Mouse (Mus musculus) Patski (cell line): ENCODE results near the gene Orai1. TPM values are rescaled to one million over a fixed set of nuclear protein-coding genes. Genes with fewer than 3 reads are reported as not detected.

Experiments
- ATAC-seq: fragments of 100-300 bp; one replicate; pipeline ENCODE4 v1.8.0; 2021
- CTCF ChIA-PET: fragments of 350-600 bp; sonication (Branson Sonifier 250); formaldehyde crosslinking; loops from one replicate; lab custom pipeline; 2022; ENCODE audit warnings: inconsistent platforms; lab: Charles Lee
- POLR2A ChIA-PET: fragments of 350-600 bp; sonication (Branson Sonifier 250); formaldehyde crosslinking; loops from one replicate; lab custom pipeline; 2022; ENCODE audit warnings: antibody characterized with exemption, inconsistent platforms; lab: Charles Lee
- DNase-seq: peaks from one replicate; pipeline ENCODE4 v3.0.0-alpha.2; 2011; ENCODE audit warnings: low read depth, low spot score
- H3K27me3 ChIP-seq: fragments of 371-371 bp; one replicate; pipeline ENCODE4 v1.5.1; 2021
- CTCF ChIP-seq: fragments of 100-300 bp; IDR thresholded peaks from one replicate; pipeline ENCODE4 v1.5.1; 2021
- in situ Hi-C: fragments of 300-500 bp; cut with MboI; formaldehyde crosslinking; loops from 3 replicates; pipeline ENCODE4 v1.11.1; 2018; ENCODE audit warnings: low pct_unique_long_range_greater_than_20kb, mixed read lengths
- polyA plus RNA-seq: library from polyadenylated mRNA; unstranded; gene quantifications from one replicate; pipeline ENCODE4 v1.2.3, GENCODE M21; 2021

Orai1 gene
- polyA plus RNA-seq, 1 experiment from 2014 or later = 20.5 TPM

- H3K27me3 ChIP-seq = no peaks in the 10 kb centered on the region
- CTCF ChIA-PET = interaction anchor here (1.2 to 4.7 kb wide), 10 partner anchors 10 to 120 kb away, joined by 3 to 32 read pairs (median 4); partner anchors contain the start of gene Orai1
- ATAC-seq (peak; percentile 72), DNase-seq (no peak)
- in situ Hi-C loops = loop anchor here (5.0 kb wide), 1 partner anchor 78 kb away; no protein-coding TSS in a partner anchor
- POLR2A ChIA-PET = interaction anchor here (0.9 kb wide), 1 partner anchor 13 kb away, joined by 3 read pairs; no protein-coding TSS in a partner anchor
- peak; percentile 86 for TF ChIP-seq CTCF
These were observed 30.9 kb downstream of the Orai1 start for GRCm38 (mm10) chr5:123045561-123046295.

GRCm38 (mm10) chr5:123046916-123047315, 32.0 kb downstream of the Orai1 start, which contains the start of gene Morn3:
TSS of gene Morn3 (minus strand) at chr5:123047016.
- ChIA-PET CTCF (interaction anchor here (0.7 to 1.8 kb wide), 3 partner anchors 32 to 79 kb away, joined by 3 to 10 read pairs (median 4); partner anchors contain the start of gene Orai1), POLR2A (interaction anchor here (1.0 kb wide), 1 partner anchor 72 kb away, joined by 3 read pairs; no protein-coding TSS in a partner anchor)
- in situ Hi-C loops = loop anchor here (5.0 kb wide), 1 partner anchor 80 kb away; no protein-coding TSS in a partner anchor
- TF ChIP-seq CTCF = no peak
- ATAC-seq (no peak), DNase-seq (no peak)
- H3K27me3 ChIP-seq = no peaks in the 10 kb centered on the region

- in situ Hi-C loops = loop anchor here (5.0 kb wide), 1 partner anchor 82 kb away; no protein-coding TSS in a partner anchor
- CTCF ChIA-PET = interaction anchor here (1.1 to 1.7 kb wide), 2 partner anchors 10 to 13 kb away, joined by 3 to 4 read pairs; no protein-coding TSS in a partner anchor
- no peak for DNase-seq
- no peak for ATAC-seq
- POLR2A ChIA-PET = interaction anchor here (0.7 kb wide), 1 partner anchor 12 kb away, joined by 4 read pairs; no protein-coding TSS in a partner anchor
- TF ChIP-seq CTCF = no peak
- no peaks in the 10 kb centered on the region for H3K27me3 ChIP-seq
These were observed 34.4 kb downstream of the Orai1 start for GRCm38 (mm10) chr5:123049271-123049670.

DNA sequence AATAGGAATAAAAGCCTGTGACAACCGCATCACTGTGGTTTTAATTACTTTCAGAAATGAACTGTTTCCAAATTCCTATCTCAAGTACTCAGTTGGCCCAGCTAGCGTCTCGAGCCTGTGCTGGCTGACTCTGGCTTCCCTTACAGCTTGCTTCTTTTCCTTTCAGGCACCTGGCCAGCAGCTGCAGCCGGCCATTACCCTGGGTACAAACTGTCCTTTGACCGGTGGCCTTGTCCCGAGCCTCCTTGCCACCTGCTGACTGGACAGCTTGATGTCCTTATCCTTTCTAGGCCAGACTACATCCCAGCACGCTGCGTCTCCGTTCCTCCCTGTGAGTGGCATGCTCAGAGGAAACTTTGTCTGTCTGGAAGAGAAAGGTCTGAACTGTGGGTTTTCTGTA, 36.0 kb downstream of the Orai1 start:
- no peak for TF ChIP-seq CTCF
- no peak for DNase-seq
- in situ Hi-C loops = no loop called here
- POLR2A ChIA-PET = no interaction called here
- CTCF ChIA-PET = interaction anchor here (1.7 kb wide), 1 partner anchor 12 kb away, joined by 4 read pairs; no protein-coding TSS in a partner anchor
- no peak for ATAC-seq
- H3K27me3 ChIP-seq = no peaks in the 10 kb centered on the region

- no peak for DNase-seq
- TF ChIP-seq CTCF = peak; percentile 37
- ATAC-seq = no peak
- POLR2A ChIA-PET = no interaction called here
- in situ Hi-C loops = no loop called here
- H3K27me3 ChIP-seq = no peaks in the 10 kb centered on the region
- CTCF ChIA-PET = no interaction called here
These were observed 36.9 kb downstream of the Orai1 start for GRCm38 (mm10) chr5:123051736-123052135.

DNA sequence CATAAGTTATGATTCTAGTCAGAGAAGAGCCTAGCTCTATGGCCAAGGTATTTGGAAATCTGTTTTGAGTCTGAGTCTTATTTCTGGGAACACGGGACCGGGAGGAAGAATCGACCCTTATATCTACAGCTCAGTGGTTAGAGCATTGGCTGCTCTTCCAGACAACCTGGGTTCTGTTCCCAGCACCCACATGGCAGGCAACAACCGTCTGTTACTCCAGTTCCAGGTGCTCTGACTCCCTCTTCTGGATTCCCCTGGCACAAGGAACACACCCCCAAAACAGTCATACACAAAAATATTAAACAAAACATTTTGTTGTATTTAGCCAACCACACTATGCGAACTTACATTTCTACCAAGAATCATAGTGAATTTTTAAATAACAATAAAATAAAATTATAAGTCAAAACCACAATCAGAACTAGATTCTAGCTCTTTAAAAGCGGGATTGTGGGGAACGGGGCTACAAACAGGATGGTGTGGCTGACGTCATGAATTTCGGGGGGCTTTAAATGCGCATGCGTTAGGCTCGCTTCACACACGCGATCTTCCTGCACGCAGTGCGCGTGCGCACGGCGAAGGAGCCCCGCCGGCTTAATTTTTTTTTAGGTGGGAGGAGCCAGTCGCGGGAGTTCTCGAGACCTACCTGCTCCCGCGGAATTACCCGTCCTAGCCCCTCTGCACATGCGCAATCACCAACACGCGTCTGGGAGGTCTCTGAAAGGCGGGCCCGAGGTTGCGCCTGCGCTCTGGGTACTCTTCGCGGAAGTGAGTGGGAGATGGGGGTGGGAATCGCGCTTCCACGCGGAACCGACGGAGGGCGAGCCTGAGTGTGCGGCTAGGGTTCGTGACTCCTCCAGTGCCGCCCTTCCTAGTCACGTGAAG, 42.7 kb downstream of the Orai1 start:
- no peaks in the 10 kb centered on the region for H3K27me3 ChIP-seq
- DNase-seq (peak; percentile 100), ATAC-seq (peak; percentile 69)
- ChIA-PET CTCF (interaction anchor here (1.1 to 6.4 kb wide), 6 partner anchors 14 to 246 kb away, joined by 3 to 32 read pairs (median 4); no protein-coding TSS in a partner anchor), POLR2A (no interaction called here)
- TF ChIP-seq CTCF = peak; percentile 59
- in situ Hi-C loops = loop anchor here (5.0 kb wide), 1 partner anchor 130 kb away; no protein-coding TSS in a partner anchor

GRCm38 (mm10) chr5:123058251-123059102, 43.6 kb downstream of the Orai1 start:
- peak; percentile 14 for TF ChIP-seq CTCF
- ATAC-seq (no peak), DNase-seq (no peak)
- CTCF ChIA-PET = interaction anchor here (1.1 to 6.4 kb wide), 6 partner anchors 14 to 247 kb away, joined by 3 to 32 read pairs (median 4); no protein-coding TSS in a partner anchor
- H3K27me3 ChIP-seq = no peaks in the 10 kb centered on the region
- in situ Hi-C loops = loop anchor here (5.0 kb wide), 1 partner anchor 131 kb away; no protein-coding TSS in a partner anchor
- POLR2A ChIA-PET = interaction anchor here (0.7 to 0.9 kb wide), 2 partner anchors 43 to 89 kb away, joined by 3 read pairs; partner anchors contain the start of gene Orai1

GRCm38 (mm10) chr5:123059757-123060520, 45.1 kb downstream of the Orai1 start:
- ChIA-PET POLR2A (interaction anchor here (0.5 to 1.5 kb wide), 3 partner anchors 16 to 79 kb away, joined by 3 to 5 read pairs (median 3); no protein-coding TSS in a partner anchor), CTCF (interaction anchor here (0.9 to 3.2 kb wide), 10 partner anchors 46 to 248 kb away, joined by 3 to 15 read pairs (median 4); no protein-coding TSS in a partner anchor)
- in situ Hi-C loops = loop anchor here (5.0 to 10.0 kb wide), 3 partner anchors 65 to 133 kb away; no protein-coding TSS in a partner anchor

More at GRCm38 (mm10) chr5:123059757-123060520, 45.1 kb downstream of the Orai1 start:
- H3K27me3 ChIP-seq = no peaks in the 10 kb centered on the region
- ATAC-seq = no peak
- no peak for DNase-seq
- TF ChIP-seq CTCF = peak; percentile 86
